Mouse (Mus musculus) bone marrow, adult 2 months (tissue): ENCODE measurements around the gene Irs2.

Source experiments
- CTCF ChIP-seq: fragments of 200-500 bp; IDR thresholded peaks from 2 replicates; pipeline ENCODE4 v1.5.1; 2011; ENCODE audit warnings: low read length, control low read depth; ENCODE audit not compliant: control insufficient read depth, insufficient read depth
- POLR2A ChIP-seq: fragments of 200-500 bp; IDR thresholded peaks from 2 replicates; pipeline ENCODE4 v1.6.1; 2011; ENCODE audit warnings: low read depth, mild to moderate bottlenecking, control low read depth, low read length, borderline replicate concordance; ENCODE audit not compliant: control insufficient read depth

DNA sequence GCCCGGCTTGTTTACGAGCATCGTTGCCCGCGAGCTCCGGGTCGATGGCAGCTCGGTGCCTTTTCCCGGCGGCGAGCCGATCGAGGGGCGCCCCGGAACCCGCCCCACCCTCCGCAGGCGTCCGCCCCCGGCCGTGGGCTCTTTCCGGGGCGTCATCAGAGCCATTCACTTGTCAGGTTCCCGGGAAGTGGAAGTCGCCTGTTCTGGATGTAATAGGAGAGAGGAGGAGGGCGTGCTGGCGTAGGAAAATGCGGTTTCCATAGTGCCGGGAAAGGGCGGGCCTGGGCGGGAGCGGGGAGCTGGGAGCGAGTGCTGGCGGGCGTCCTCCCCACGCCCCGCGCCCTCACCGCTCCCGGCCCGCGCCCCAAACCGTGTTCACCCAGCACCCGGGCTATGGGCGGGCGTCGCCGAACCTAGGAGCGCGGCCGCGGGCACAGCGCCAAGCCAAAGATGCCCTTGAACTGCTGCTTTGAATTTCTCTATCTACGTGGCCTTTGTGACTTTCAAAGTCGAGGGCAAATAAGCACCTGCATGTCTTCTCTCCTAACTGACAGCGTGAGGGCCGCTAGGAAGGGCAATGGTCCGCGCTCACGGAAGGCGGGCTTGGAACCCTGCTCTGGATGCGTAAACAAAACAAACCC is 1.3 kb upstream of the Irs2 start:
- TF ChIP-seq CTCF (no peak), POLR2A (peak; percentile 39; the same call in 1 of the 2 replicates)
